Mouse (Mus musculus) 416B (cell line): ENCODE measurements around the gene Cd22.
"Not testable (repeated sequence)": the region's sequence is repeated elsewhere in the genome, so short reads cannot be mapped to it uniquely, and the experiment has no call there.

Experiments
- DNase-seq: peaks from one replicate; pipeline ENCODE4 v3.0.0; 2011; ENCODE audit warnings: low read depth

The Cd22 gene

DNA sequence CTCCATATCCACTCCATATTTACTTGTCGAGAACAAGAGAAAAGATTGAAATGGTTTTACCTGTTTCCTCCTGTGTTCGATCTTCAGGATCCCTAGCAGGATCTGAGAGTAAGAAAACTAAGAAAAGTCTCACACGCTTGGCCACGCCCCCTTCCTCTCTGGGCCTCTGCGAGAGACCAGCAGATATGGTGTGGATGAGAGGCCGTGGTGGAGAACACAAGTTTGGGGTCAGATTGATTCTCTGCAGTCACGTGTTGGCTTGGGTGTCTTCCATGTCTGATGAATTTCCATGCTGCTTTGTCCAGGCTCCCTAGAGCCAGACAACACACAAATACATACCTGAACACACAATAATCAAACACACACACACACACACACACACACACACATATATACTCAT, at the start of gene Cd22:
Gene Cd22 (minus strand): TSS at position 167 of the 400 bp plus-strand sequence.
- peak; percentile 45 for DNase-seq

DNA sequence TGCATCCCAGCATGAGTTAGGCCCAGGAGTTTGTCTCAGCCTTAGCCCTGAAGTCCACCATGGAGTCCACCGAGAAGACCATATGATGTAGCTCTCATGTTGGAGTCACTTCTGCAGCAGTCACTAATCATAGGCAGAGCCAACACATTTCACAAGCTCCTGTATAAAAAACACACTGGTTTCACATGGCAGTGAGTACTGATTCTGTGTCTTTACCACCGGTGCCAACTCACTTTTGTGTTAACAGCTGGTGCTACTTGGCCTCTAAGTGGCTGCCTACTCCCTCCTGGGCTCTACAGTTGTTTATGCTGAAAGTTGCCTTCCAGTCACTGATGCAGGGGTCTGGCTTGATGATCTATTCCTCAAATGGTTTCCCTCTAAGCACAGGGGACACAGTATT, 44.4 kb upstream of the Cd22 start, which contains the start of gene Hamp2:
Gene Hamp2 (minus strand): TSS at position 101 of the 400 bp plus-strand sequence.
- DNase-seq = not testable (repeated sequence)

- DNase-seq = no peak
These were observed 43.9 kb upstream of the Cd22 start for GRCm38 (mm10) chr7:30924071-30924470.

- not testable (repeated sequence) for DNase-seq
These were observed 42.3 kb upstream of the Cd22 start for GRCm38 (mm10) chr7:30922490-30922889.

DNA sequence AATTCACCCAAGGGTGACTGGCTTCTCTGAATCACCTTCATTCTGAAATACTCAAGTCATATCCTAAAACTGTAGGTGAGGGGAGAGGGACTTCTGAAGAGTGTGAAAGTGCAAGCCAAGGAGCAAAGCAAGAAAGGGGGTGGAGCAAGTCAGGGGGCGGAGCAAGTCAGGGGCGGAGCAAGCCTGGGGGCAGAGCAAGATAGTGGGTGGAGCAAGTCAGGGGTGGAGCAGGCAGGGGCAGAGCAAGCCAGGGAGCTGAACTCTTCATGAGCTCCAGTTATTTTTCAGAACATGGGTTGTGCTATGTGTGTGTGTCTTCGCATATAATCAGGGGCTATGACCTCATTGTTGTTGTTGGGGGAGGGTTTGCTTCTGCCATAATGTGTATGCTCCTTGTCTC, 40.1 kb upstream of the Cd22 start:
- peak; percentile 50 for DNase-seq

- DNase-seq = peak; percentile 59
These were observed 37.1 kb upstream of the Cd22 start for GRCm38 (mm10) chr7:30917219-30917618.

GRCm38 (mm10) chr7:30916713-30917112, 36.6 kb upstream of the Cd22 start:
- DNase-seq = no peak

GRCm38 (mm10) chr7:30914732-30915131, 34.6 kb upstream of the Cd22 start, which contains the start of gene Mag:
Gene Mag (minus strand): TSS chr7:30914873.
- DNase-seq = no peak

GRCm38 (mm10) chr7:30909773-30910172, 29.6 kb upstream of the Cd22 start:
- DNase-seq = peak; percentile 69

- peak; percentile 51 for DNase-seq
These were observed 28.9 kb upstream of the Cd22 start for GRCm38 (mm10) chr7:30908992-30909431.

DNA sequence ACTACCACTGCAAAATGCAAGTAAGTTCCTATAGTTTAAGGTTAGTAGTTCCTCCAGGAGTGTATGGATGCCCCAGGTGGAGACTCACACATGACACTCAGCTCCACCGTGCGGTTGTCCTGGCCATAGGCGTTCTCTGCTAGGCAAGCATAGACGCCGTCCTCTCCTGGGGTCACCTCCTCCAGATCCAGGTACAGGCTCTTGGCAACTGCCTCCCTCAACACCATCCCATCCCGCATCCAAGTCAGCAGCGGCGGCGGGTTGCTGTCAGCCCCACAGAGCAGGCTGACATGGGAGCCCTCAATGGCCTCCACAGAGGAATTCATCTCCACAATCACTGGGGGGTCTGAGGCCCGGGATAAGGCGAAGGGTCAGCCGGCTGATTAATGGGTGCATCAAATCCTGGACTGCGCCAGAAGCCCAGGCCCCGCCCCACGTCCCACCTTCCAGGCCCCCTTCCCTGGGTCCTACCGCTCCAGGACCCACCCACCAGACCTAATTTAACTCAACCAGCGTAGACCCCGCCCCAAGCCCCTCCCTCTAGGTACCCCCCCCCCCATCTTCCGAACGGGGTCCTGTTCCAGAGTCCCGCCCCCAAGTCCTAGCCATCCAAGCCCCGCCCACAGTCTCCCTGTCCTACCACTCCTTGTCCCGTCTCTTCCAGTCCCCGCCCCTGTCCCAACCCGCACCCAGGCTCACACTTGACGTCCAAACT, 28.3 kb upstream of the Cd22 start:
- peak; percentile 67 for DNase-seq

DNA sequence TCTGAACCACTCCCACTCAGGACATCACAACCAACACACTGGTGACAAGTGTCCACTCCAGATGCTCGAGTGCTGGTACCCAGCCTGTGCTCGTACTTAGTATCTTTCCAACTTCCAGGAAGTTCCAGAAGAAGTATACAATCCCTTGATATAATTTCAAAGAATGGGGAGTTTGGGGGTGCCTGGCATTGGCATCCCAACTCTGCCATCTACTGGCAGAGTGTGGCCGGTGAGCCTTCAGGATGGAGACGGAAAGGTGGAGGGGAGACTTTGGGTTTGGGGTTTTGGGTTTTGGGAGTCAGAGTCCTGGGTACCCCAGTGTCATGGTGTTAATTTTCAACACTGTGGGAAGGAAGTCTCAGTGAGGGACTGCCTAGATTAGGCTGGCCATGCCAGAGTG, 23.9 kb upstream of the Cd22 start:
- peak; percentile 41 for DNase-seq

DNA sequence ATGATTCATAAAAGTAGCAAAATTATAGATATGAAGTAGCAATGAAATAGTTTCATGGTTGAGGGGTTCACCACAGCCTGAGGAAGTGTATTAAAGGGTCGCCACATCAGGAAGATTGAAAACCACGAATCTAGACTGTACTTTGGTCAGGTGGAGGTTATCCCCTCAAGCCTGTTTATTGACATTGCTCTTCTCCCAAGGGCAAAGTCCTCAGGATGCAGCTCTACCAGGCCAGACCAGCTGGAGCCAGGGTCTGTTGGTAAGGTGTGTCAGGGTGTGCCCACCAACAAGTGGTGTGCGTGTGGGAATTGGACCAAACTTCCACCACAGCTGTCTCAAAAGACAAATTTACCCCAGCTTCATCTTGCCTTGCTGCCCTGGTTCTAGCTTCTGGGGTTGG, 15.1 kb upstream of the Cd22 start:
- no peak for DNase-seq

- no peak for DNase-seq
These were observed 12.4 kb upstream of the Cd22 start for GRCm38 (mm10) chr7:30892515-30892914.

DNA sequence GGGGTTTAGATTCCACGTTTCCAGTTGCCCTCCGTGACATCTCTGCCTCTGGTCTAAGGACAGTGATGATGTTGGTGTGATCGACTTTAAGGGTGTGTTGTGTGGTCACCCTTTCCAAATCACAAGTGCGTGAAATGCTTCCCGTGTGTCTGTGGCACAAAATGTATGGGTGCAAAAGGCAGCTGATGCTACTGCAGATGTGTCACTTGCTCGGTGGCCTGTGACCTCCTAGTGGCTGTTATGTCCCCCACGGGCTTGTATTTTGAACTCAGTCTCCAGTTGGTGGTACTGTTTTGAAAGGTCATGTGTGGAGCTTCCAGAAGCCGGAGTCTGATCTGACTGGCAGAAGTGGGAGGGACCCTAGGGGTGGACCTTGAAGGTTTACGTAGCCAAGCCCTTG, 11.6 kb upstream of the Cd22 start:
- no peak for DNase-seq

DNA sequence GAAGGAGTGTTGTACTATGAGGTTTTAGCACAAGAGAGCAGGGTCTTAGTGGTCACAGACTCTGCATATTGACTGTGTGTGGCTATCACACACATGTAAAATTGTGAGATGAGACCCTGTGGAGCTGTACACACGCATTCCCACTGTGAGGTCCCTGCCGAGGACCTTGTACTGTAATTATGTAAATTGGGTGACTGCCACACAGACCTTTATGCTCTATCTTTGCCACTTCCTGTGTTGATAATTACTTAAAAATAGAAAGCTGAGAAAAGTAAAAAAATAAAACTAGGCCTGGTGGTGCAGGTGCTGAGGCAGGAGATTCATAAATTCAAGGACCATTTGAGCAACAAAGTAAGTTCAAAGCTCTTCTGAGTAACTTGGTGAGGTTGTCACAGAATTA, 10.5 kb upstream of the Cd22 start:
- no peak for DNase-seq

GRCm38 (mm10) chr7:30888786-30889185, 8.6 kb upstream of the Cd22 start:
- DNase-seq = no peak

- DNase-seq = peak; percentile 68
These were observed 7.5 kb upstream of the Cd22 start for GRCm38 (mm10) chr7:30887568-30888188.

DNA sequence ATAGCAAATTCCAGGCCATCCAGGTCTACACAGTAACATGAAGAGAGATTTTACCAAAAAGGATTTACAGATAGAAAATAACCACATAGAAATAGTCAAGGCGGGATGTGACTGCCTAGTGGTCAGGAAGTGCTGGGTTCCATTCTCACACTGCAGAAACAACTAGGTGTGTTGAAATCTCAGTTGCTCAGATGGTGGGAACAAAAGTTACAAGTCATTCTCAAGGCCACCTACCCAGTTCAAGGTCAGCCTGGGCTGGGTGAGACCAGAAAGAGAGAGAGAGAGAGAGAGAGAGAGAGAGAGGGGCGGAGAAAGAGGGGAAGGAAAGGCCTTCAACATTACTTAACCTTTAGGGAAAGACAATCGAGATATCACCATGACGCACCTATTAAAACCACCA, 6.7 kb upstream of the Cd22 start:
- peak; percentile 86 for DNase-seq

DNA sequence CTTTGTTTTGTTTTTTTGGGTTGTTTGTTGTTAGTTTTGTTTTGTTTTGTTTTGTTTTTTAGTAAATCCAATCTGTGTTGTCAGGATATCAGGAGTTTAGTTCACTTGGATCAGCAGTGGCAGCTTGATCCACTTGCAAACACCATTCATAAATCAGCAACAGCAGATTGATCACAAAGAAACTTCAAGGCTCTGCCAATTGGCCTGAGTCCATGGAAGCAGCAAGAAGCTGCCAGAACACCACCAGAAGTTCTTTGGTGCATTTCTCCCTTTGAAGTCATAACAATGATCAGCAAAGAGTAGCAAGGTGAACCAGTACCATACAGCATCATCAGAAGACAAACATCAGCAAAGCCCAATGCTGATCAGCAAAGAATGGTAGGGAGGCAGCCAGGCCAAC, 3.9 kb upstream of the Cd22 start:
- DNase-seq = no peak

DNA sequence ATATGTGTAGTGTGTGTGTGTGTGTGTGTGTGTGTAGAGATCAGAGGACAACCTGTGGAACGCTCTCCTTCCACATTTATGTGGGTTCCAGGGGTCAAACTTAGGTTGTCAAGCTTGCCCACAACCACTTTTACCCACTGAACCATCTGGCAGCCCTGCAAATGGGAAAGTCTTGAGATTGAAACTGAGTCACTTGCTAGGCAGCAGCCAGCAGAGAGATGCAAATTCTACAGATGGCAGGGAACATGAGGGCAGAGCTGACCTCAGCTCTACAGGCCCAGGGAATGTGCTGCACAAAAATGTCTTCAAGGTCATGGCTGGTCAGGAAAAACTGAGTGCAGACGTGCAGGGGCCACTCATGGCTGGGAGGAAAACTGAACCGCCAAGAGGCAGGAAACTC, 1.2 kb upstream of the Cd22 start:
- DNase-seq = no peak

DNA sequence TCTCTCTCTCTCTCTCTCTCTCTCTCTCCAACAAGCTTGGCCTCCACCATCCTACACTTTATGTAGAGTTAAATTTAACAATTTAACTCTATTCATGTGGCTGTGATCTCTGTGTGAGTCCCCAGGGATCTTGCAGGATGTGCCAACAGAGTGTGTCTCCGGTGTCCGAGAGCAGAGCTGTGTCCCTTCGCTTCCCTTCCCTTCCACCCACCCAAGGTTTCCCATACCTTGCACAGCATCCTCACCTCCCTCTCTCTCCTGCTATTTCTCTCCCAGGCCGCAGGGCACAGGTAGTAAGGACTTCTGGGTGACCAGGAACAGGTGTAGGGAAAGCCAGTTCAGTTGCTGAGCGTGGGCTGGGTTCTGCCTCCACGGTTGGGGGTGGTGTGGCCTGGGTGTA, 1.2 kb downstream of the Cd22 start:
- DNase-seq = no peak

DNA sequence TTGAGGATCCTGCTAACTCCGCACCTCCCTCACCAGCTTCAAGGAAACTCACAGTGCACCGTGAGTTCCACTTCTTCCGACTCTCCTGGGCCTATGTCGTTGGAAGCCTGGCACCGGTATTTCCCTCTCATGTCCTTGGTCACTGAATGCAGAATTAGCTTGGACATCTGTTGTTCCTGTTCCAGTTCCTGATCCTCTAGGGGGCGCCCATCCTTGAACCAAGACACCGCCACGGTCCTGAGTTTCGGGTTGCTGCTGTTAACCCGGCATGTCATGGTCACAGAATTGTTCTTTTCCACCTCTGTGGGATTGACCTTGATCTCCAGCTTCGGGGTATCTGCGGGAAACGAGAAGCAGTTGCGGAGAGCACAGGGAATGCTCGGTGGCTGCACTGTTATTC, 7.1 kb downstream of the Cd22 start:
- peak; percentile 78 for DNase-seq

- DNase-seq = no peak
These were observed 16.8 kb downstream of the Cd22 start for GRCm38 (mm10) chr7:30863386-30863785.
